Mouse (Mus musculus): ENCODE data around the gene Scarf2.

The Scarf2 gene

GRCm38 (mm10) chr16:17799584-17799983 is 2.5 kb downstream of the Scarf2 start:
- no peak for DNase-seq (ENCODE audit: low spot score)

- no peak for DNase-seq (ENCODE audit: low spot score)
Observed at GRCm38 (mm10) chr16:17801777-17802455, 4.8 kb downstream of the Scarf2 start.

- no peak for DNase-seq (ENCODE audit: low spot score)
Observed at GRCm38 (mm10) chr16:17802456-17802838, 5.4 kb downstream of the Scarf2 start.

GRCm38 (mm10) chr16:17802839-17803674 is 6.0 kb downstream of the Scarf2 start:
- DNase-seq (ENCODE audit: low spot score), result no peak

GRCm38 (mm10) chr16:17803675-17804448 is 6.8 kb downstream of the Scarf2 start:
- no peak for DNase-seq (ENCODE audit: low spot score)

- no peak for DNase-seq (ENCODE audit: low spot score)
Observed at GRCm38 (mm10) chr16:17804449-17804912, 7.4 kb downstream of the Scarf2 start.

GRCm38 (mm10) chr16:17804982-17805381 is 7.9 kb downstream of the Scarf2 start:
- no peak for DNase-seq (ENCODE audit: low spot score)

- no peak for DNase-seq (ENCODE audit: low spot score)
Observed at GRCm38 (mm10) chr16:17806581-17807191, 9.6 kb downstream of the Scarf2 start.

- peak; percentile 72 for DNase-seq (ENCODE audit: low spot score)
Observed at GRCm38 (mm10) chr16:17807192-17808009, 10.3 kb downstream of the Scarf2 start.

GRCm38 (mm10) chr16:17809125-17809524 is 12.0 kb downstream of the Scarf2 start:
- no peak for DNase-seq (ENCODE audit: low spot score)

GRCm38 (mm10) chr16:17809711-17810110 is 12.6 kb downstream of the Scarf2 start:
- DNase-seq (ENCODE audit: low spot score), result no peak

GRCm38 (mm10) chr16:17812120-17812519 is 15.0 kb downstream of the Scarf2 start:
- DNase-seq (ENCODE audit: low spot score), result no peak

- no peak for DNase-seq (ENCODE audit: low spot score)
Observed at GRCm38 (mm10) chr16:17813173-17813572, 16.1 kb downstream of the Scarf2 start.

- no peak for DNase-seq (ENCODE audit: low spot score)
Observed at GRCm38 (mm10) chr16:17815411-17816402, 18.6 kb downstream of the Scarf2 start.

GRCm38 (mm10) chr16:17816528-17816927 is 19.4 kb downstream of the Scarf2 start:
- no peak for DNase-seq (ENCODE audit: low spot score)

- no peak for DNase-seq (ENCODE audit: low spot score)
Observed at GRCm38 (mm10) chr16:17826500-17826899, 29.4 kb downstream of the Scarf2 start.

GRCm38 (mm10) chr16:17828229-17828628 is 31.1 kb downstream of the Scarf2 start:
- DNase-seq (ENCODE audit: low spot score), result no peak

- no peak for DNase-seq (ENCODE audit: low spot score)
Observed at GRCm38 (mm10) chr16:17828867-17829266, 31.8 kb downstream of the Scarf2 start.

GRCm38 (mm10) chr16:17830385-17831178 is 33.5 kb downstream of the Scarf2 start:
- no peak for DNase-seq (ENCODE audit: low spot score)

Measured in ovary, postnatal 14 days (tissue).